Mouse (Mus musculus): ENCODE data around the gene Arhgap15. TPM values are rescaled to one million over a fixed set of nuclear protein-coding genes. Genes with fewer than 3 reads are reported as not detected.

The Arhgap15 gene
- total and polyA plus RNA-seq, 3 experiments, result 16.6 to 40.3 (median 19.8) TPM

DNA sequence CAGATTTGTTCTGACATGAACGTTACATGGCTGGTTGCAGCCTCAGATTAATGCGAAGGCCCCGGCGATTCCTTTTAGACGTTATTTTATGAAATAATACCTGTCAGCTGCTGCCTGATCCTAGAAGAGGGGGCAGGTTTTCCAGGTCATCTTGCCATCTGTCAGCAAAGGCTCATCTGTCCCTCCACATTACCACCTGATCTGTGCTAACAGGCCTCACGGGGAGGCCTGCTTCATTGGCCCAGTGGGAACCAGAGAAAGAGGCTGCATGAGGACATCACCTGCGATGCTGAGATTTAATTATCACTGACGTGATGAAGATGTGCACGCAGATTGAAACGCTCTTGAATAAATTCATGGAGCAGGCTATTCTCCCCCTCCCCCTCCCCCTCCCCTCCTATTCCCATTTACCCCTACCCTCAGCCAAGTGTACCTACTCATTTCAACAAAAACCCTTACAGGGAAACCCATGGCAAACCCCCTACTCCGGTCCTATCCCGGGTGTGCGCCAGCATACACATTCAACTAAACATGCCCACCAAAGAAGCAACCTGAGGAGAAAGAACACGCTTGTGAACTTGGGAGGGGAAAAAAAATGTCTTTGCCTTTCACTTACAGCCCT lies 268.9 kb downstream of the Arhgap15 start:
- H3K9ac ChIP-seq (ENCODE audit: insufficient read depth, low read depth), result no peak overlapping the region
- H3K9me3 ChIP-seq (replicated peaks; ENCODE audit: low read length), result no peaks in the 10 kb centered on the region
- H3K36me3 ChIP-seq (replicated peaks in 1 of 2; ENCODE audit: control insufficient read depth in 1 of 2, insufficient read depth in 1 of 2, low read length in 1 of 2), result peaks cover 0 to 9% of the 10 kb centered on the region in 2 experiments
- TF ChIP-seq NRF1 (IDR thresholded peaks at IDR 0.05; ENCODE audit: low read depth, low read length) (no peak), RAD21 (IDR thresholded peaks at IDR 0.05; ENCODE audit: low read depth, low read length) (no peak), E2F4 (IDR thresholded peaks at IDR 0.05; ENCODE audit: insufficient replicate concordance, low read depth, low read length) (no peak), TCF12 (IDR thresholded peaks at IDR 0.05; ENCODE audit: low read depth, low read length) (no peak), RCOR1 (conservative IDR thresholded peaks at IDR 0.05; ENCODE audit: low read depth, low read length) (no peak), NELFE (IDR thresholded peaks at IDR 0.05; ENCODE audit: low read depth, low read length) (no peak), JUND (conservative IDR thresholded peaks at IDR 0.05; ENCODE audit: low read depth, low read length) (no peak), ZMIZ1 (IDR thresholded peaks at IDR 0.05; ENCODE audit: low read depth, low read length) (no peak), MAX (IDR thresholded peaks at IDR 0.05; ENCODE audit: low read length) (no peak), TBP (conservative IDR thresholded peaks at IDR 0.05; ENCODE audit: low read depth, low read length) (no peak), POLR2A (IDR thresholded peaks at IDR 0.05; ENCODE audit: low read depth, low read length) (no peak), ETS1 (conservative IDR thresholded peaks at IDR 0.05; ENCODE audit: low read depth, low read length) (no peak), BHLHE40 (IDR thresholded peaks at IDR 0.05; ENCODE audit: low read depth, low read length) (no peak), CHD1 (IDR thresholded peaks at IDR 0.05; ENCODE audit: low read depth, low read length) (no peak), HCFC1 (IDR thresholded peaks at IDR 0.05; ENCODE audit: low read depth, low read length) (no peak), GABPA (IDR thresholded peaks at IDR 0.05; ENCODE audit: insufficient replicate concordance, low read depth, low read length) (no peak), MXI1 (IDR thresholded peaks at IDR 0.05; ENCODE audit: low read depth, low read length) (no peak), CTCF (conservative IDR thresholded peaks at IDR 0.05 in 1 of 2, IDR thresholded peaks at IDR 0.05 in 1 of 2; ENCODE audit: low read depth in 2 of 2, low read length in 2 of 2) (no peak)
- no peaks in the 10 kb centered on the region for H3K79me2 ChIP-seq (replicated peaks; ENCODE audit: control insufficient read depth, extremely low read depth, insufficient read depth, poor library complexity, severe bottlenecking)
- H3K4me1 ChIP-seq (ENCODE audit: control insufficient read depth in 1 of 2, insufficient read depth in 2 of 2), result no peaks in the 10 kb centered on the region
- in situ Hi-C loops (cut with MboI; ENCODE audit: low pct_ligation_motif_present, low pct_unique_long_range_greater_than_20kb, low sequenced_read_pairs) (no loop called here), dilution Hi-C loops (cut with MboI; ENCODE audit: extremely low pct_ligation_motif_present, extremely low pct_unique_long_range_greater_than_20kb, low sequenced_read_pairs) (no loop called here)
- H3K27ac ChIP-seq (ENCODE audit: insufficient read depth, low read depth), result no peak overlapping the region
- H3K4me2 ChIP-seq (ENCODE audit: insufficient read depth, low read depth, poor library complexity, severe bottlenecking), result no peak overlapping the region
- DNase-seq (ENCODE audit: extremely low read depth), result no peak
- H3K27me3 ChIP-seq (replicated peaks), result no peaks in the 10 kb centered on the region
- H3K4me3 ChIP-seq (replicated peaks in 1 of 3; ENCODE audit: low read depth in 2 of 3, low read length in 2 of 3, poor library complexity in 1 of 3), result no peak overlapping the region

DNA sequence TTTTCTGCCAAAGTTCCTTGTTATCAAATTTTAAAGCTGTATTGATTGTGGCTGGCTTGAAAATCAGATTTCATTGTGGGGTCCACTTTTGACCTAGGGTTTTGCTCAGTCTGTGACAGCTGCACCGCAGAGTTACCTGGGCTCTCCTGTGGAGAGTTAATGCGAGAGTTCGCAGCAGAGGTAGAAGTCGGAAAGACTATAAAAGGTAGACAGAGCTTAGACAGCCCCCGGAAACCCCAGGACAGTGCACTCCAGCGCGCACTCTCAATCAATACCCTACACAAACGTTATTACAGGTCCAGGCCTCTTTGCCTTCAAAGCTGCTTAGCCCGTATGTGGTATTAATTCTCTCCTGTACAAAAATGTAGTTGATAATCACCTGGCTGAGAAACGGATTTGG lies 269.4 kb downstream of the Arhgap15 start:
- Histone ChIP-seq H3K4me3 (replicated peaks in 1 of 3; ENCODE audit: low read depth in 2 of 3, low read length in 2 of 3, poor library complexity in 1 of 3) (no peak overlapping the region), H3K27me3 (replicated peaks) (no peaks in the 10 kb centered on the region), H3K36me3 (replicated peaks in 1 of 2; ENCODE audit: control insufficient read depth in 1 of 2, insufficient read depth in 1 of 2, low read length in 1 of 2) (peaks cover 0 to 9% of the 10 kb centered on the region in 2 experiments), H3K27ac (ENCODE audit: insufficient read depth, low read depth) (no peak overlapping the region), H3K9me3 (replicated peaks; ENCODE audit: low read length) (no peaks in the 10 kb centered on the region), H3K79me2 (replicated peaks; ENCODE audit: control insufficient read depth, extremely low read depth, insufficient read depth, poor library complexity, severe bottlenecking) (no peaks in the 10 kb centered on the region), H3K9ac (ENCODE audit: insufficient read depth, low read depth) (no peak overlapping the region), H3K4me2 (ENCODE audit: insufficient read depth, low read depth, poor library complexity, severe bottlenecking) (no peak overlapping the region), H3K4me1 (ENCODE audit: control insufficient read depth in 1 of 2, insufficient read depth in 2 of 2) (no peaks in the 10 kb centered on the region)
- in situ Hi-C loops (cut with MboI; ENCODE audit: low pct_ligation_motif_present, low pct_unique_long_range_greater_than_20kb, low sequenced_read_pairs), result no loop called here
- no peak for TF ChIP-seq POLR2AphosphoS2 (IDR thresholded peaks at IDR 0.05; ENCODE audit: low read depth, low read length)
- TF ChIP-seq RCOR1 (conservative IDR thresholded peaks at IDR 0.05; ENCODE audit: low read depth, low read length), result no peak
- TF ChIP-seq USF1 (IDR thresholded peaks at IDR 0.05; ENCODE audit: low read depth, low read length), result no peak
- TF ChIP-seq IRF4 (IDR thresholded peaks at IDR 0.05; ENCODE audit: low read depth, low read length), result no peak
- TF ChIP-seq MEF2A (IDR thresholded peaks at IDR 0.05; ENCODE audit: borderline replicate concordance, low read depth, low read length), result no peak
- no peak for TF ChIP-seq BHLHE40 (IDR thresholded peaks at IDR 0.05; ENCODE audit: low read depth, low read length)
- no peak for TF ChIP-seq CTCF (conservative IDR thresholded peaks at IDR 0.05 in 1 of 2, IDR thresholded peaks at IDR 0.05 in 1 of 2; ENCODE audit: low read depth in 2 of 2, low read length in 2 of 2)
- no peak for TF ChIP-seq GABPA (IDR thresholded peaks at IDR 0.05; ENCODE audit: insufficient replicate concordance, low read depth, low read length)
- TF ChIP-seq ZMIZ1 (IDR thresholded peaks at IDR 0.05; ENCODE audit: low read depth, low read length), result no peak
- TF ChIP-seq ZC3H11A (IDR thresholded peaks at IDR 0.05; ENCODE audit: low read depth, low read length), result no peak
- dilution Hi-C loops (cut with MboI; ENCODE audit: extremely low pct_ligation_motif_present, extremely low pct_unique_long_range_greater_than_20kb, low sequenced_read_pairs), result no loop called here
- DNase-seq (ENCODE audit: extremely low read depth), result no peak

Data from CH12.LX (cell line).